Mouse (Mus musculus) natural killer cell, adult 2 months (primary cell): ENCODE data around the gene Ccdc14.
"Not testable (repeated sequence)": the region's sequence is repeated elsewhere in the genome, so short reads cannot be mapped to it uniquely, and the experiment has no call there.

Experiments used
- DNase-seq, 2 experiments: peaks; one replicate each; pipeline ENCODE4 v3.0.0; 2022; ENCODE audit warnings: low spot score in 2 of 2

Ccdc14 gene

GRCm38 (mm10) chr16:34711481-34711880 is 21.1 kb downstream of the Ccdc14 start:
- no peak for DNase-seq

- no peak for DNase-seq
Measured at GRCm38 (mm10) chr16:34725156-34725555, 34.7 kb downstream of the Ccdc14 start.

DNA sequence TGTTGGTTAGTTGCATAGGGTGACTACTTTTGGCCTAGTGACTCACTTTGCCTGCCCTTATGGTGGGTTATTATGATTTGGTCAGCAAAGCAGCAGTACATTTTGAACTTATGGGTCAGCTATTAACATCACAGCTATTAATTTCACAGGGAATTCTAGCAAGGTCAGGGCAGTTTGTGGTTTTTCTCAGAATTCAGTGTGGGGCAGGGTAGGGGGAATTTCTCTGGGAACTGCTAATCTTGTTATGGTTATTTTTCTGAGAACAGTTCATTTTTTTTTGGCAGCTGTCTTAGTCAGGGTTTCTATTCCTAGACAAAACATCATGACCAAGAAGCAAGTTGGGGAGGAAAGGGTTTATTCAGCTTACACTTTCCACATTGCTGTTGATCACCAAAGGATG is 38.2 kb downstream of the Ccdc14 start:
- DNase-seq, result not testable (repeated sequence)

DNA sequence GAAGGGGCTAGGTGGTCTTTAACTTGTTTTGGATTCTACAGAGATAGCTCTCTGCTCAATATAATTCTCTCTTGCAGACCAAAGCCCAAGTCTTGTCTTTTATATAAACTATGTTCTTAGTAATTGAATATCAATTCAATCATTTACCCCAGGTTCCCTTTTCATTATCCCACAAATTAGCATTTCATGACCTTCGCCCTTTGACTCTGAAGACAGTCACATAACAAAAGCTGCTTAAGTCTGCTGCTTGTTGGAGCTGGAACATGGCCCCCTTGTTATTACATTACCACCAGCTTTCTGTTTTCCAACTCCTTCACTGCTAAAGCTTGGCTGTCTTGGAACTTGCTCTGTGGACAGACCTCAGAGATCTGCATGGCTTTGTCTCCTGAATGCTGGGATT is 39.0 kb downstream of the Ccdc14 start:
- DNase-seq, result no peak

- DNase-seq, result no peak
Measured at GRCm38 (mm10) chr16:34738656-34739233, 48.3 kb downstream of the Ccdc14 start.

DNA sequence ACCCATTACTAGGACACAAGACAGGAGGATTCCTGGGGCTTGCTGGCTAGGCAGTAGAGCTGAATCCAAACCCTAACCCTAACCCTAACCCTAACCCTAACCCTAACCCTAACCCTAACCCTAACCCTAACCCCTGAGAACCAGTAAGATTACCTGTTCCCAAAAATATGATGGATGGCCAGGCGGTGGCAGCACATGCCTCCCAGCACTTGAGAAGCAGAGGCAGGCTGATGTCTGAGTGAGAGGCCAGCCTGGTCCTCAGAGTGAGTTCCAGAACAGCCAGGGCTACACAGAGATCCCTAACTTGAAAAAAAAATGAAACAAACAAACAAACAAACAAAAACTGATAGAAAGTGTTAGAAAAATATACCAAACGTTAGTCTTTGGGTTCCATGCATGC is 52.5 kb downstream of the Ccdc14 start:
- DNase-seq, result no peak

- no peak for DNase-seq
Measured at GRCm38 (mm10) chr16:34745065-34745585, 54.7 kb downstream of the Ccdc14 start, which contains the start of gene Mylk. TSS of gene Mylk (plus strand) at chr16:34745210.

GRCm38 (mm10) chr16:34748081-34748720 is 57.8 kb downstream of the Ccdc14 start:
- no peak for DNase-seq

GRCm38 (mm10) chr16:34749536-34749935 is 59.1 kb downstream of the Ccdc14 start:
- no peak for DNase-seq

- no peak for DNase-seq
Measured at GRCm38 (mm10) chr16:34752026-34752425, 61.6 kb downstream of the Ccdc14 start.

GRCm38 (mm10) chr16:34752977-34753376 is 62.6 kb downstream of the Ccdc14 start:
- DNase-seq, result no peak

- DNase-seq, result no peak
Measured at GRCm38 (mm10) chr16:34756991-34757390, 66.6 kb downstream of the Ccdc14 start.

DNA sequence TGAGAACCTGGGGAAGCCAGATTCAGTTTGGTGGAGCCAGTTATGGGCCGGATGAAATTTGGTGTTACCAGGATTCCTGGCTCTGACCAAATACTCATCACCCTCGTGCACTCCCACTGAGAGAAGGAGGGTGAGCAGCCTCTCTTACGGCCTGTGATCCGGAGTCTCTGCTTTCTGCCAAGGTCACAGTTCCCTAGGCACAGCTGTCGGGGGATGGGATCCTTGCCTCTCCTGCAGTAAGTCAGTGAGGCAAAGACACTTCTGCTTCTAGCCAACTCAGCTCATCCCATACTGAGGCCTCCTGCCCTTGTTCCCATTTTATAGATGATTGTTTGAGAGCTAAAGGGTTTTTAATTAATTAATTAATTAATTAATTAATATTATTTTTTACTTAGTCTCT is 67.8 kb downstream of the Ccdc14 start:
- DNase-seq, result no peak

- no peak for DNase-seq
Measured at GRCm38 (mm10) chr16:34763959-34764591, 73.7 kb downstream of the Ccdc14 start.

GRCm38 (mm10) chr16:34765666-34766065 is 75.2 kb downstream of the Ccdc14 start:
- DNase-seq, result no peak

- DNase-seq, result no peak
Measured at GRCm38 (mm10) chr16:34766193-34766592, 75.8 kb downstream of the Ccdc14 start.

GRCm38 (mm10) chr16:34767443-34767842 is 77.0 kb downstream of the Ccdc14 start:
- DNase-seq, result no peak

GRCm38 (mm10) chr16:34768436-34768835 is 78.0 kb downstream of the Ccdc14 start:
- DNase-seq, result no peak

DNA sequence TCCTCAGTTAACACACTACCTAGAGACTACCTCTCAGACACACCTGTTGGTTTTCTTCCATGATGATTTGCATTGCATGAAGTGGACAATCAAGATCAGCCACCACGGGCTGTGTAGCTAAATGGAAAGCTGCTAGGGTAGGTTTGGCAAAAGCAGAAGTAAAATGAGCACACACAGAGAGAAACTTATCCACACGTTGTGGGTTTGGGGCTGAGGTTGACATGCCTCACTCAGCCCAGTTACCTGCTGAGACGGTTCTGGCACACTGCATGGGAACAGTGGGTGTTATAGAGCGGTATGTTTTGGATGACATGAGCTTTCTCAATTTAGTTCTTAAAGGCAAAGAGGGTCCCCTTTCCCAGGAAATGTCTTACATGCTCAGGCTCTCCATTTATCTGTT is 79.7 kb downstream of the Ccdc14 start:
- no peak for DNase-seq

DNA sequence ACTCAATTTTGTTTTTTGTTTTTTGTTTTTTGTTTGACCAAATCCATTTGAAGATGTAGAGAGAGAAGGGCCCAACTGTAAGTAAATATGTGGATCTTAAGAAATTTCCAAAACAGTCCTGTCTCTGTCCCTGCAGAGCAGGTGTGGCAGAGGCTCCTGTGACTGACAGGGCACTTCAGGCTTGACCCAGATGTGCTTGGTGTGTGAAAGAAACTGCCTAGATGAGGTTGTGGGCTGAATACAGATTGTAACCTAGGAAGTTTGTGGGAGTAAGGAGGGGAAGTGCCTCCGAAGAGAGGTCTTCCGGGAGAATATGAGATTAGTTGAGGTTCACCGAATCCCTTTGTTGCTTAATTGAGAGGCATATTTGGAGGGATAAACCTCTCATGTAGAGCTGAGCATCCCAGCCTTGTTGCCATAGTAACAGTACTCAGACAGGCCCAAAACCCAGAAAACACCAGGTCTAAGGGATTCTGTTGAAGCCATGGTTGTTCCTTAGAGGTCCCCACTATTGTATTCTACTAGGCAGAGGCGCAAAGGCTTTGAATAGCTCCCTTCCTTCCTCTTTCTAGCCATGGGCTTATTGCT is 82.1 kb downstream of the Ccdc14 start:
- no peak for DNase-seq
